Mouse (Mus musculus): Measurements from ENCODE around the gene Insc. TPM values are rescaled to one million over a fixed set of nuclear protein-coding genes. Genes with fewer than 3 reads are reported as not detected.

Gene Insc
- total RNA-seq, 2 experiments from 2014 or later = not detected

DNA sequence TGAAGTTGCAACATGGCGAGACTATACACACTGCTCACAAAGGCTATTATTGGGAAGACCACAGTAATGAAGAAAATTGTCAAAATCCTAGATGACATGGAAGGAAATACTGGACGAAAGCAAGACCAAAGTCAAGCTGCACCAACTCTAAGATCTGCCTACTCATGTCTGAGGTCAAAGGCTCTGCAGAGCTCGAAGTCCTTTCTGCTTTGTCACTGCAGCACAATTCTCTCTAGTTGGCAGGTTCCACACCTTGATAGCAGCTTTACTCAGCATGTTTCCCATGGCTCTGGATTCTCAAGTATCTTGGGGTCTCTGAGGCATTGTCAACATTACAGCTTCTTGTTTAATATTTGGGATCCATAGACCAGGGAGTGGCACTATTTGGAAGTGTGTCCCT, 64.8 kb downstream of the Insc start:
- ATAC-seq (replicated peaks; ENCODE audit: low FRiP score, low TSS enrichment, poor library complexity, severe bottlenecking) = no peak

DNA sequence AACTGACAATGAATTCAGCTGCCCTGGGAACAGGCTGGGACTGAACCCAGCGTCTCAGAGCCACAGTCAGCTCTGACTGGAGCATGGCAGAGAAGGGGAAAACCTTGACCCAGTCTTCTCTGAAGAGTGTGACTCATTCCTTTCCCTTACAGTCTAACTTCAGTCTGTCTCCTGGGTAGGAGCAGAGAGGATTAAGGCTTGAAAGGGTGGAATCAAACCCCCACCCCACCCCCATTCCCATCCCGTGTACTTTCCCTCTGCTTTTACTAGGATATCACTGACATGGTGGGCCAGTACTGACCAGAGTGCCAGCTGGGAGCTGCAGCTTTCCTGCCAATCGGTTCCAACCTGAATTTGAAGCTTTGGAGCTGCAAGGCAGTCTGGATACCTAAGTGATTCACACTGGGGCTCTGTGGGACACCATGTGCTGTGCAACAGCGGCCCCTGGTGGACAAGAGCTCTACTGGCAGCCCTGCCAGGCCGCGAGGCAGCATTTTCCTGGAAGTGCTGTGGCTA, 73.9 kb downstream of the Insc start:
- peak; percentile 95 for ATAC-seq (replicated peaks; ENCODE audit: low FRiP score, low TSS enrichment, poor library complexity, severe bottlenecking)

DNA sequence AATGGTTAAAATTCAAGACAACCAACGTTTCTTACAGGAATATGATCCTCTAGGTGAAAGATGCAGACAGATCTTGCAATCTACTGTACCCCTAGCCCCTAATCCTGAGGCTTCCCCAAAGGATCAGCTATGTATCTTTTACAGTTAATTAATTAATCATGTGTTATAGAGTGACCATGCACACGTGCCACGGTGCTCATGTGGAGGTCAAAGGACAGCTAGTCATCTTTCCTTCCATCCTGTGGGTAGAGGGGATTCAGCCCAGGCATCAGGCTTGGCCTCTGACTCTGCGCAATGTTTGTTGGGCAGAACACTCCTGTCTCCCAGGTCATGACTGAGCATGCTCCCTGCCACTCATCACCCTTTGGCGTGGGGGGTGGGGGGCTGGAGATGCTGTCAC, 74.4 kb downstream of the Insc start:
- ATAC-seq (replicated peaks; ENCODE audit: low FRiP score, low TSS enrichment, poor library complexity, severe bottlenecking) = no peak; the same call in 1 of the 2 replicates

DNA sequence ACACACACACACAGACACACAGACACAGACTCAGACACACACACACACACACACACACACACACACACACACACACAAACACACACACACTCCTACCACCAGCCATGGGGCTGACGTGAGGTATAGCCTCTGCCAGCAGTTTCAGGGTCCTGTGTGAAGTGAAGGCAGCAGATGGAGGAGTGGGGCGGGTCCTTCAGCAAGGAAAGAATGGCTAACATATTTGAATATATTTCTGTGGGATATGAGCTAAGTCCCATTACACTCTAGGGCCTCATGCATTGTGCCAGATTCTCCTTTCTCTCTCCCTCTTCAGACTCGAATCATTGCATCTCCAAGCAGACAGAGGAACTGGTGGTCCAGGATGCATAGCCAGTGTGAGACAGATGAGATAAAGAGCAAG, 74.9 kb downstream of the Insc start:
- no peak for ATAC-seq (replicated peaks; ENCODE audit: low FRiP score, low TSS enrichment, poor library complexity, severe bottlenecking)

DNA sequence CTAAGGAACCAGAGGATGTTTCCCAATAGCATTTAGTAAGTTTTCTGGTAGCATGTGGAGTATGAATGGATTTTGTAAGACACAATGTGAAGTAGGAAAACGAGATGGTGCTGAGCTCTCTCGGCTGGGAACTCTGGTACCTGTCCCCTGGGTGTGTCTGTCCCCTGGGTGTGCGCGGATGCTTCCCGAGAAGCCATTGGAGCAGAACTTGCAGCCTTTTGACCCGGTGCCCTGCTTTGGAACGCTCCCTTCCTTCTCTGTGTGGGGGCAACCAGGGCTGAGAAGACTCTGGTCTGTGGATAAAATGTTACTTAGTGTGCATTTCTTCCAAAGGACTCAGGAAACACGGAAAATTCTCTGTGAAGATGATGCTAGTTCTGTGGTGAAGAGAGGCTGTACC, 75.3 kb downstream of the Insc start:
- ATAC-seq (replicated peaks; ENCODE audit: low FRiP score, low TSS enrichment, poor library complexity, severe bottlenecking) = no peak

DNA sequence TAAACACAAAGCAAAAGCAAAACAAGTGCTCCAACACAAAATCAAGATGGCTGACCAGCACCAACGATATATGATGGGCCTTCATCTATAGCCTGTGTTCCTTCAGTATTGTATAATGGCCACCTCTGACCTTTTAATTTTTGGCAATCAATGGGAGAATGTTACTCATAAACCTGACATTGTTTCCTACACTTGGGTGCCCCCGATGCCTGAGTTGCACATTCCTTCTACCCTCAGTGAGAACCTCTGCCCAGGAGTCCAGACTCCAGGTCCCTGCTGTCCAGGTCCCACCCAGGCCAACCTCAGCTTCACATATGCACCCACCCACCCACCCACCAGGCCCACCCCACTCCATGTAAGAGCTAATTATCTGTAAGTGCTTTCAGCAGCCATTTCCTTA, 79.2 kb downstream of the Insc start:
- ATAC-seq (replicated peaks; ENCODE audit: low FRiP score, low TSS enrichment, poor library complexity, severe bottlenecking) = no peak

DNA sequence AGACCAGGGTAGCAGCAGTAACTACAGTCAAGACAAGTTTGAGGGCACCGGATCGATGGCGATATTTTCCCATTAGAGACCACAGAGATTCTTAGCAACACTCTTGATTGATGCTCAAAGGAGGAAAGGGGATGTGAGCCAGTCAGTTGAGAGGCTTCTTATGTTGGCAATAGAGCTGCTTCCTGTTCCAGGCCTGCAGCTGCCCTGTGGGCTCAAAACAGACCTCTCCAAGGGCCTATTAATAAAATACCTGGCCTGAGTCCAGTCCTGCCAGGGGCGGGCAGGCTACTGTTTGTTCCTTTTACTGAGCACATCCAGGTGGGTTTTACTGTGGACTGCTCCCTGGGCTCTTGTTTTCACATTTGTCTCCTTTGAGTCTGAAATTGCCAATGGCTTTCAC, 83.9 kb downstream of the Insc start:
- ATAC-seq (replicated peaks; ENCODE audit: low FRiP score, low TSS enrichment, poor library complexity, severe bottlenecking) = no peak

DNA sequence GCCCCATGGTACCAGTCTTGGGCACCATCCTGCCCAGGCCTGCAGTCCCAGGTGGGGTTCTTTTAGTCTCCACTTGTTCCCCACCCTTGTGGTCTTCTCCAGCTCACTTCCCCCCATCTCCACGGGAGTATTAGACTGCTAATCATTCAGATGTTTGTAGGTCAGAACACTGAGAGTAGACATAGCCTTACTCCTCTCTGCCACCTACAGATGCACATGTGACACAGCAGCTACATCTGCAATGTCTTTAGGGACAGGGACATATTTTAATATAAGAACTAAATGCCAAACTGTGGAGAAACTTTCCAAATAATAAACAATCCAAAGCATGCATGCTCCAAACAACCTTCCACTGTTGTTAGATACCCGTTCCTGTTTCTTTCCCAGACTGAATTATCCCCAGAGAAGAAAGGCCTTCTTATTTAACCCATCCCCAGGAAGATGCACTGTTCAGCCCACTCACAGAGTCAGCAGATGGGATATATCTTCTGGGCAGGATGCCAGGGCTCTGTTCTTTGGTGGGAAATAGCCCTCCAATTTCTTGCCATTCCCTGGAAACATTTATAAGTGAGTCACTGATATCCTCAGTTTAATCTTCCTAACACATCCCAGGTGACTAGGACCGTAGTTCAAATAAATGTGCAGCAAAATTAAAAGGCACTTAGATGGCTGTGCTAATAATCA, 88.9 kb downstream of the Insc start:
- ATAC-seq (replicated peaks; ENCODE audit: low FRiP score, low TSS enrichment, poor library complexity, severe bottlenecking) = peak; percentile 65; the same call in 1 of the 2 replicates

DNA sequence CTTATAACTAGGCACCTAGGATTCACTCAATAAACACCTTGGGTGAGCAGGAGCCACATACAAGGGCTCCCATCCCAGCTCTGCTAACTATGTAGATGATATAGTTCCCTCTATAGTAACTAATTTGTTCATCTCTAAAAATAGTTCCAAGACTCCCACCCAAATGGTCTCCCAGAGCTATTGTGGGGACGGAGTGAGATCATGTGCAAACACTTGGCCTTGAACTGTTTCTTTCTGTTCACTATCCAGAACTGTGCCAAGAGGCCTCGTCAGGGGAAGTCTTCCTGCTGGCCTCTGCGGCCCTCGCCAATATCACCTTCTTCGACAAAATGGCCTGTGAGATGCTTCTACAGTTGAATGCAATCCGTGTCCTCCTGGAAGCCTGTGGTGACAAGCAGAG, 91.0 kb downstream of the Insc start:
- no peak for ATAC-seq (replicated peaks; ENCODE audit: low FRiP score, low TSS enrichment, poor library complexity, severe bottlenecking)

DNA sequence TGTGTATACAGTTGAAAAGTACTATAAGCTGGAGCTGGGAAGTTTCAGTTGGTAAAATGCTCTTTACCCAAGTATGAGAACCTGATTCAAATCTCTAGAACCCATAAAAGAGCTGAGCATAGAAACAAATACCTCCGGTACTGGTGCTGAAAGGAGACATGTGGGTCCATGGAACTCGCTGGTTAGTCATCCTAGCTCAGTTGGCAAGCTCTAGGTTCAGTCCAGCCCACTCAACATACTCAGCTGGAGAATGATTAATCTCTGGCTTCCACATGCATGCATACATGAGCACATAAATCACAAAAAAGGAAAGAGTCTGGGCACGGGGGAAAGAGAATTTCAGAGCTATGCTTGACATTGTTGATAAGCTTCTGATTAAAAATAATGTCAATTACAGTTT, 93.8 kb downstream of the Insc start:
- no peak for ATAC-seq (replicated peaks; ENCODE audit: low FRiP score, low TSS enrichment, poor library complexity, severe bottlenecking)

DNA sequence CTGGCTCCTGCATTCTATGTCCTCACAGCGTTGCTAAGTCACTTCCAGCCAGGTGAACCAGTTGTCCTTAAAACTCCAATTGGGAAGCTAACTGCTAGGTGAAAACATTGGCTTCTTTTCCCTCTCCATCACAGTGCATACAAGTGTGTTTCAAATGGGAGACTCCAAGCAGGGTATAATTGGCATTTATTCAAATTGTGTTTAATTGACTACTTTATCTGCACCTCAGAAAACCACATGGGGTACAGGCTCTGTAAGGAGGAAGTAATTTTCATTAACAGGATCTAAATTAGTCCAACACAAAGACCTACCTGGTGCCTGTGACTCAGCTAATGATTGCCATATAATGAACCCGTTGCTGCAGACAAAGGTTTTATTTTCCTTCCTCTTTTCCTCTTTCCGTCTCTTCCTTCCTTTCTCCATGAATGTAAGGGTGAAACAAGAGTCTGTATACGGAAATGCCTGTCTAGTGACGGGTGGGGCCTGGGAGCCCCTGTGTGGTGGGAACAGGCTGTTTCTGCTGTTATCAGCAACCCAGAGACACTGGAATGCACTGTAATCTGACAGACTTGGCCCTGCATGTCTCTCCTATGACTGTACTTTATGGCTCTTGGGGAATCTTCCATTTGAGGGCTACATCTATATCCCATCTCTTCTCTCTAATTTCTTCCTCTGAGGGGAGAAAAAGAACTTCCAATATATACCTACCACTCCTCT, 96.7 kb downstream of the Insc start:
- ATAC-seq (replicated peaks; ENCODE audit: low FRiP score, low TSS enrichment, poor library complexity, severe bottlenecking) = peak; percentile 50; the same call in 1 of the 2 replicates

DNA sequence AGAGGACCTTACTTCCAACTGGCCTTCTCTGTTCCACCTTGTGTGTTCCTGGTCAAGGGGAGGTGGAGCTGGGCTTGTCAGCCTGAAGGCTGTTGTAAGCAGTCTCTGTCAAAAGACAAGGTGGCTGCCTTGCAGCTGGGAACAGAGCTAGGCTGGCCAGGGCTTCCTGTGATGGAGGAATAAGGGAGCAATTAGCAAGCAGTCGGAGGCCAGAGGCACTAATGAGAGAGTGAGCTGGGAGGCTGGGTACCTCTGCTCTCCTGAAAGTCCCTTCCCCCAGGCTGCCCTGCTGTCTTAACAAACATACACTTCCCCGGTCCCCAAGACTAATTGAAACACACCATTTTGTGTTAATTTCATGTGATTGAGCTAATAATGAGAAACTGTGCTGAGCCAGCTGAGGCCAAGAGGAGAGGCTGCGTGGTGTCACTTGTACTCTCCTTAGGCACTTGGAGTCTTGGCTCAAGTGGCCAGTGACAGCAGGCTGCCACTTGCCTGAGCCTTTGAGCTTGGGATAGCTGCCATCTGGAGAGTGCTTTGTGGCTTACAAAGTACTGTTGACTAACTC, 99.2 kb downstream of the Insc start:
- no peak for ATAC-seq (replicated peaks; ENCODE audit: low FRiP score, low TSS enrichment, poor library complexity, severe bottlenecking)

DNA sequence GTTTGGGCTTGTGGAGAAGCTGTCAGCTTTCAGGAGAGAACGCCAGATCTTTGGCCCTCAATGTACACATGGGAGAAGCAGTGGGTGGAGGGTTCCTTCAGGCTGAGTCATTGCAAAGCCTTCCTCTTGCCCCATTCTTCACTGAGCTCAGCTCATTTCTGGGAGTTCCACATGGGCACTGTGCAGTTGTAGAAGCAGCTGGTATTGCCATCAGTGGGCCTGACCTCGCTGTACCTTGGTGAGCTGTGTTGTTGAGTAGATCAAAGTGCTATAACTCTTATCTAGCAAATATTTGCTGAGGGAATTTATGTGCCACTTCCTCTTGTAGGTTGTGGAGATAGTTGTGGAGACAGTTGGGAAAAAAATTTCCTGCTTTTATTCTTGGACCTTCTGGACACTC, 103.7 kb downstream of the Insc start:
- ATAC-seq (replicated peaks; ENCODE audit: low FRiP score, low TSS enrichment, poor library complexity, severe bottlenecking) = no peak

DNA sequence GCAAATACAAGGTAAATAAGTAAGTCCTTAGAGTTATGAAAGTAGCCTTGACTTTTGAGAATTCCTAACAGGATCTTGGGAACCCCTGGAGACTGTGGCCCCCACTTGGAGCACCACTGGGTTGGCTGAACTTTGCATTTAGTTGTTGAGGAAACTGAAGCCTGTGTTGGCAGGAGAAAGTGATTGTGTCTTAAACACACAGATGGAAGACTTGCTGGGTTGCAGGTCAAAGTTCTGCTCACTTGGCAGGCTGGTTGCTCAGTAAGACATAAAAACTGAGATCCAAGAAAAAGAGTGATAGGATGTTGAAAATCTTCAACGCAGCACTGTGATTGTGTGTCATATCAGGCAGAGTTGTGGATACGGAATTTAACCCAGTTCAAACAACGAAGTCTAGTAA, 108.9 kb downstream of the Insc start:
- ATAC-seq (replicated peaks; ENCODE audit: low FRiP score, low TSS enrichment, poor library complexity, severe bottlenecking) = no peak

DNA sequence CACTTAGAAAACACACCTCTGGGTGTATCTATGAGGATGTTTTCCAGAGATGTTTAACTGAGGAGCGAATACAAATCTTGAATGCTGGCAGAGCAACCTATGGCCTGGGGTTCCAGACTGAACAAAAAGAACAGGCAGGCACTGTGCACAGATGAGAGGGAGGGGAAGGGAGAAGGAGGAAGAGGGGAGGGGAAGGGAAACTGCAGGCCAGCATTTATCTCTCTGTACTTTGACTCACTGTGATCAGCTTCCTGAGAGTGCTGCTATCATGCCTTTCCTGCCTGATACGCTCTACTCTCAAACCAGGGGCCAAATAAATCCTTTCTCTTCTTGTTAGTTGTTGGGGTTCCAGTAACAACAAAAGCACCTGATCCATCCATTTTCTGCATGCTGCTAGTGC, 110.7 kb downstream of the Insc start:
- no peak for ATAC-seq (replicated peaks; ENCODE audit: low FRiP score, low TSS enrichment, poor library complexity, severe bottlenecking)

DNA sequence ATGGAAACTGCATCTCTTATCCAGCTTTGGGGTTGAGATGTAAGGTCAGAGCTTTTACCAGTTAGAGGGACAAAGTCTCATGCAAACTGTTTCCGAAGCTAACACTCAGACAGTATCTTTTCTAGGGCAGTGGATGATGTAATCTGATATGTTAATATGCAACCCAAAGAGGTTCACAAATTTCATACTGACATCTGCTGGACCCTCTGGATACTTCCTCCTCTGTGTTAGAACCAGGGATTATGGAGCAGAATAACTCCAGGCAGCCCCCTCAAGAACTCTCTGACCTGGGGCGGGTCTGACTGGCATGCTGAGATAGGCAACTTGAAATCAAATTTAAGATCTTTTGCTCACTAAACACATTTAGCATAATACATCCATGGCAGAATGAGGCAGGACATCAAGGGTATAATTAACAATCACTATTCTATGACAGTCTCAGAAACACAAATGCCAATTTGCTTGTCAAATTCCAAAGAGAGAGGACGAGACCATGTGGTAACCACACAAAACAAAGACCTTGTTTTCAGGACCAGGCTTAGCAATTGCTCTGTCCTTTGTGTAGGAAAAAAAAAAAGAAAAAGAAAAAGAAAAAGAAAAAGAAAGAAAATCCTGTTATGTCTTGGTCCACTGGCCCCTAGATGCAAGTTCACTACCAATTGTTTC, 117.5 kb downstream of the Insc start:
- no peak for ATAC-seq (replicated peaks; ENCODE audit: low FRiP score, low TSS enrichment, poor library complexity, severe bottlenecking)

DNA sequence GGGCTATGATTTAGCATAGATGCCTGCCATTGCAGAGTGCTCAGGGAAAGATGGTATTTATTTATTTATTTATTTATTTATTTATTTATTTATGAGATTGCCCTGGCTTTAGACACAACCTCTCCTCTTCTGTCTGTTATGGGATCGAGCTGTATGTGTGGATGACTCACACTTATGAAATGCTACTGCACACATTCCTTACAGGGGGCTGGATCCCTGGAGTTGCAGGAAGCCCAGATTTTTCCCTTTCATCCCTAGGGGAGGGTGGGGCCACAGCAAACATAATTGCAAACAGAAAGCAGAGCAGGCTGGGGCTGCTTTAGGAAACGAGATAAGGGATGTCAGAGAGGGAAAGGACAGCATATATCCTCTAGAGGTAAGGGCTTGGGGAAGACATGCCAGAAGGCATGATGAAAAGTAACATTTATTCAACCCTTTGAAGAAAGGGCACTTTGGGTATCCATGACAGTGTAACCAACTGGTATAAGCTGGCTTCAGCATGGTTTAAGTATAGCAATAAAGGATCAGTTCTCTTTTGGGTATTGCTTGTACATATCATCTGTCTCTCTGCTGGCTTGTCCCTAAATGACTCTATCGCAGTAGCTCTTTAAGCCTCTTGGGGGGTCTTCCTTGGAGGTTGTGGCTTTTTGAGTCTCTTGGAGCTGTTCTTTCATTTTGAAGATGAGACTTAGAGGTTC, 130.0 kb downstream of the Insc start:
- ATAC-seq (replicated peaks; ENCODE audit: low FRiP score, low TSS enrichment, poor library complexity, severe bottlenecking) = no peak

DNA sequence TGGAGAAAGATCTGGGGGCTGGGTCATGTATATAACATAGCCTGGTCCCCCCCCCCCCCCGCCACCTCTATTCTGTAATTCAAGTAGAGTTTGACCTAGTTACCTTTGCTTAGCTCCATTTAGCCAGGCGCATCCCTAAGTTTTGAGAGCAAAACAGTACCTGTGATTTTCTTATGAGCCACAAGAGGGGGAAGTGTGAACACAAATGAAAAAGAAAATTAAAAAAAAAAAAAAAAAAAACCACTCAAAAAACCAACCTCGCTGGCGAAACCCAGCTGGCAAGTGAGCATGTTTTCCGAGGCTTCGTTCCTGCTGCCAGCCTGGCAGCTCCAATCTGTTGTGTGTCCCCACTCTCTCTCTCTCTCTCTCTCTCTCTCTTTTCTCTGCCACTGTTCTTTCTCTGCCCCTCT, 130.5 kb downstream of the Insc start:
- no peak for ATAC-seq (replicated peaks; ENCODE audit: low FRiP score, low TSS enrichment, poor library complexity, severe bottlenecking)

DNA sequence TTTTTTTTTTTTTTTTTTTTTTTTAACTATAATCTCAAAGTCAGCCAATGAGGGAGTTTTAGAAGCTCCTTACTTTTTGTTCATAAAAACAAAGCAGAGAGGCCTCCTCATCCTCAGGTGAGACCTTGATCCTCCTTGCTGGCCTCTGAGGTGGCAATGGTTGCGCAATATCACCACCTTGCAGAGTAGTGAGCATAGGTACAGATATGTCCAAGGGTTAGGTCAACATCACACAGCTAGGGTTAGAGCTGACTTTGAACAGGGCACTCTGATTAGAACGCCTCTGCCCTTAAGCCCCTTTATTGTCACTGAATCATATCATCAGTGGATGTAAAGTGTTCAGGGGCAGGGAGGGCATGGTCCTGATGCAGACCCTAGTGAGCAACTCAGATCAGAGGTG, 131.1 kb downstream of the Insc start:
- no peak for ATAC-seq (replicated peaks; ENCODE audit: low FRiP score, low TSS enrichment, poor library complexity, severe bottlenecking)

DNA sequence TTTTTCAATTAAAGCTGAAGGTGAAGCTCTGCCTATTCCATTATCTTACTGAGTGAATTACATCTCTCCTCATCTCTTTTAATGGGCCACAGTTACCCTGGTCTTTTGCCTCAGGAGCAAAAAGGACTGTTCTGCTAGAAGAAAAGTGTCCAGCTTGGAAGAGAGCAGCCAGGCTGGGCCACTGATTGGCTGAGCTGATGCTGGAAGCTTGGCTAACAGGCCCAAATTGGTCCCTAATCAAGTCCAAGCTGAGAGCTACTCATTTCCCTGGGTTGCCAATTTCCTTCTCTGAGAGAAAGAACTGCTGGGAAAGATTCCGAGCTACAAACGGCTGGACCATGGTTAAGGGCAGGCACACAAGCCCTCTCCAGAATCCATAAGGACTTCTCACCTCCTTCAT, 140.1 kb downstream of the Insc start:
- no peak for ATAC-seq (replicated peaks; ENCODE audit: low FRiP score, low TSS enrichment, poor library complexity, severe bottlenecking)

Data from megakaryocyte-erythroid progenitor cell, adult 5-6 weeks (primary cell).